Mouse (Mus musculus): Measurements from ENCODE around the gene Tmem131l. TPM values are rescaled to one million over a fixed set of nuclear protein-coding genes. Genes with fewer than 3 reads are reported as not detected.
"Not testable (repeated sequence)": the region's sequence is repeated elsewhere in the genome, so short reads cannot be mapped to it uniquely, and the experiment has no call there.

Tmem131l gene
- polyA plus RNA-seq, 1 experiment, result 24.5 TPM

- no peak for DNase-seq
- WGBS, result 93% methylated on average over 5 of the region's 5 CpGs
- Histone ChIP-seq H3K4me1 (ENCODE audit: control insufficient read depth, insufficient read depth, low read length) (no peaks in the 10 kb centered on the region), H3K4me3 (replicated peaks; ENCODE audit: extremely low read depth, low read depth, low read length) (no peak overlapping the region)
- TF ChIP-seq CTCF (IDR thresholded peaks at IDR 0.05; ENCODE audit: insufficient read depth, low read length) (no peak), POLR2A (IDR thresholded peaks at IDR 0.05; ENCODE audit: borderline replicate concordance, extremely low read depth, low read depth, low read length) (no peak)
These were observed 144.9 kb downstream of the Tmem131l start for GRCm38 (mm10) chr3:83895111-83895510.

- no peak for DNase-seq
- TF ChIP-seq POLR2A (IDR thresholded peaks at IDR 0.05; ENCODE audit: borderline replicate concordance, extremely low read depth, low read depth, low read length), result no peak
- no peak for TF ChIP-seq CTCF (IDR thresholded peaks at IDR 0.05; ENCODE audit: insufficient read depth, low read length)
- no peak overlapping the region for H3K4me3 ChIP-seq (replicated peaks; ENCODE audit: extremely low read depth, low read depth, low read length)
- WGBS, result 44% methylated on average over 2 of the region's 2 CpGs
- H3K4me1 ChIP-seq (ENCODE audit: control insufficient read depth, insufficient read depth, low read length), result no peaks in the 10 kb centered on the region
These were observed 154.8 kb downstream of the Tmem131l start for GRCm38 (mm10) chr3:83885163-83885562.

GRCm38 (mm10) chr3:83879261-83880050 is 160.5 kb downstream of the Tmem131l start:
- not testable (repeated sequence) for H3K4me3 ChIP-seq (replicated peaks; ENCODE audit: extremely low read depth, low read depth, low read length); H3K4me1 ChIP-seq (ENCODE audit: control insufficient read depth, insufficient read depth, low read length); DNase-seq
- 91% methylated on average over 5 of the region's 5 CpGs for WGBS

GRCm38 (mm10) chr3:83878801-83879200 is 161.2 kb downstream of the Tmem131l start:
- no peak for DNase-seq
- Histone ChIP-seq H3K4me1 (ENCODE audit: control insufficient read depth, insufficient read depth, low read length) (no peaks in the 10 kb centered on the region), H3K4me3 (replicated peaks; ENCODE audit: extremely low read depth, low read depth, low read length) (no peak overlapping the region)
- no peak for TF ChIP-seq POLR2A (IDR thresholded peaks at IDR 0.05; ENCODE audit: borderline replicate concordance, extremely low read depth, low read depth, low read length)
- no peak for TF ChIP-seq CTCF (IDR thresholded peaks at IDR 0.05; ENCODE audit: insufficient read depth, low read length)
- WGBS, result 92% methylated on average over 4 of the region's 4 CpGs

- H3K4me1 ChIP-seq (ENCODE audit: control insufficient read depth, insufficient read depth, low read length), result no peaks in the 10 kb centered on the region
- TF ChIP-seq POLR2A (IDR thresholded peaks at IDR 0.05; ENCODE audit: borderline replicate concordance, extremely low read depth, low read depth, low read length), result no peak
- TF ChIP-seq CTCF (IDR thresholded peaks at IDR 0.05; ENCODE audit: insufficient read depth, low read length), result no peak
- DNase-seq, result no peak
- 70% methylated on average over 4 of the region's 4 CpGs for WGBS
- no peak overlapping the region for H3K4me3 ChIP-seq (replicated peaks; ENCODE audit: extremely low read depth, low read depth, low read length)
These were observed 163.7 kb downstream of the Tmem131l start for GRCm38 (mm10) chr3:83876299-83876698.

GRCm38 (mm10) chr3:83875078-83875477 is 164.9 kb downstream of the Tmem131l start:
- not testable (repeated sequence) for H3K4me1 ChIP-seq (ENCODE audit: control insufficient read depth, insufficient read depth, low read length); H3K4me3 ChIP-seq (replicated peaks; ENCODE audit: extremely low read depth, low read depth, low read length); DNase-seq
- WGBS, result 64% methylated on average over 2 of the region's 2 CpGs

- DNase-seq; H3K4me1 ChIP-seq (ENCODE audit: control insufficient read depth, insufficient read depth, low read length); H3K4me3 ChIP-seq (replicated peaks; ENCODE audit: extremely low read depth, low read depth, low read length): not testable (repeated sequence)
- WGBS, result 90% methylated on average over 2 of the region's 2 CpGs
These were observed 167.1 kb downstream of the Tmem131l start for GRCm38 (mm10) chr3:83872853-83873252.

GRCm38 (mm10) chr3:83871962-83872361 is 168.0 kb downstream of the Tmem131l start:
- not testable (repeated sequence) for DNase-seq; H3K4me1 ChIP-seq (ENCODE audit: control insufficient read depth, insufficient read depth, low read length); H3K4me3 ChIP-seq (replicated peaks; ENCODE audit: extremely low read depth, low read depth, low read length)
- 96% methylated on average over 4 of the region's 4 CpGs for WGBS

GRCm38 (mm10) chr3:83871559-83871958 is 168.4 kb downstream of the Tmem131l start:
- WGBS, result 85% methylated on average over 7 of the region's 7 CpGs
- H3K4me1 ChIP-seq (ENCODE audit: control insufficient read depth, insufficient read depth, low read length); H3K4me3 ChIP-seq (replicated peaks; ENCODE audit: extremely low read depth, low read depth, low read length); DNase-seq: not testable (repeated sequence)

- no peak for TF ChIP-seq POLR2A (IDR thresholded peaks at IDR 0.05; ENCODE audit: borderline replicate concordance, extremely low read depth, low read depth, low read length)
- no peak for DNase-seq
- 86% methylated on average over 2 of the region's 2 CpGs for WGBS
- no peak overlapping the region for H3K4me3 ChIP-seq (replicated peaks; ENCODE audit: extremely low read depth, low read depth, low read length)
- no peaks in the 10 kb centered on the region; the same call in 1 of the 2 replicates for H3K4me1 ChIP-seq (ENCODE audit: control insufficient read depth, insufficient read depth, low read length)
These were observed 170.2 kb downstream of the Tmem131l start for GRCm38 (mm10) chr3:83869776-83870175.

- H3K4me3 ChIP-seq (replicated peaks; ENCODE audit: extremely low read depth, low read depth, low read length); H3K4me1 ChIP-seq (ENCODE audit: control insufficient read depth, insufficient read depth, low read length); DNase-seq: not testable (repeated sequence)
These were observed 172.9 kb downstream of the Tmem131l start for GRCm38 (mm10) chr3:83867026-83867425.

All from lung, adult 2 months (tissue).